Comparison of ENCODE assay signal across 8 mouse cellular contexts in the genomic region with DNA sequence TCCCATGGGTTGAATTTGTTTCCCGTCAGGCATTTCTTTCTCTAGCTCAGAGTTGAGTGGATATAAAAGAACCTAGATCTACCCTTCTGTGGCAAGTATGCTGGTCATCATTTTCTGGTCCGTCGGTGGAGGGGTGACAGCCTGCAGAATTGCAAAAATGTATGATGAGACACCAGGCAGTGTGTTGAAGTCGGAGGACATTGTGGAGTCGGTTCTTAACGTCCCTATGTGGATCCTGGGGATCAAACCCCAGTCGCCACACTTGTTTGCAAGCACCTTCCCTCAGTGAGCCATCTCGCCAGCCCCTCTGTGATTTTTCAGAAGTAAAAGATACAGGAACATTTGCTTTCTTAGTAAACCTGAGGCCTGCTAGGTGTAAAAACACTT. TPM values are rescaled to one million over a fixed set of nuclear protein-coding genes. Genes with fewer than 3 reads are reported as not detected.
A peak's percentile ranks its signal among the peaks of the same experiment; 100 is the strongest.
DNase-seq lines count a peak whose midpoint lies in the region; ATAC-seq and TF ChIP-seq lines count a peak whose summit lies in the region.

No protein-coding gene starts in this region.

- no peak for TF ChIP-seq CTCF in cerebellum, adult 2 months (IDR thresholded peaks at IDR 0.05; ENCODE audit: borderline replicate concordance, insufficient read depth, low read depth, low read length)
- no peak for TF ChIP-seq CTCF in testis, adult 2 months (IDR thresholded peaks at IDR 0.05; ENCODE audit: control insufficient read depth, insufficient read depth, insufficient replicate concordance, low read depth, low read length)

- H3K27me3 ChIP-seq in cerebellum, adult 2 months (ENCODE audit: control insufficient read depth, insufficient read depth, low read length): no peaks in the 10 kb centered on the region
- H3K27me3 ChIP-seq in testis, adult 2 months (ENCODE audit: control insufficient read depth, insufficient read depth, low read length): no peaks in the 10 kb centered on the region
- no peaks in the 10 kb centered on the region for H3K27me3 ChIP-seq in liver, embryonic 11.5 days (replicated peaks; ENCODE audit: control insufficient read depth, insufficient read depth, low read length)

- DNase-seq in cerebellum, adult 2 months: peak in 1 of 2 experiments; percentile 26
- no peak for DNase-seq in cerebellum, adult 11 months
- no peak for DNase-seq in testis, postnatal 14 days (ENCODE audit: low spot score)
- DNase-seq in liver, embryonic 11.5 days (ENCODE audit: low spot score): peak; percentile 47
- peak; percentile 23 for DNase-seq in thymus, postnatal 14 days
- DNase-seq in left cerebral cortex, adult 18-20 months (ENCODE audit: low spot score in 2 of 2): no peak
- no peak for DNase-seq in left cerebral cortex, postnatal 4 days

- peaks cover 14% of the 10 kb centered on the region for H3K4me1 ChIP-seq in cerebellum, adult 2 months (ENCODE audit: control insufficient read depth, insufficient read depth, low read length)
- H3K4me1 ChIP-seq in testis, adult 2 months (ENCODE audit: control insufficient read depth, insufficient read depth, low read length): peaks cover 22% of the 10 kb centered on the region
- peaks cover 23% of the 10 kb centered on the region for H3K4me1 ChIP-seq in liver, embryonic 11.5 days (replicated peaks; ENCODE audit: control insufficient read depth, insufficient read depth, low read length)

- H3K4me3 ChIP-seq in cerebellum, adult 2 months (replicated peaks; ENCODE audit: insufficient read depth, low read depth, low read length): peak overlapping the region; percentile 62
- H3K4me3 ChIP-seq in testis, adult 2 months (ENCODE audit: control insufficient read depth, low read depth, low read length): peak overlapping the region; percentile 88; the same call in 1 of the 2 replicates
- peak overlapping the region; percentile 81 for H3K4me3 ChIP-seq in liver, embryonic 11.5 days (ENCODE audit: low read depth, low read length)

- WGBS in cerebellum, adult 2 months: 18% methylated on average over 8 of the region's 8 CpGs
- 14% methylated on average over 8 of the region's 8 CpGs for WGBS in liver, embryonic 11.5 days

- H3K9ac ChIP-seq in liver, embryonic 11.5 days (ENCODE audit: low read depth, low read length): peak overlapping the region; percentile 87

- no peak for ATAC-seq in liver, embryonic 11.5 days (replicated peaks; ENCODE audit: low FRiP score)

- peak overlapping the region; percentile 66; the same call in 1 of the 2 replicates for H3K27ac ChIP-seq in cerebellum, adult 2 months (ENCODE audit: insufficient read depth, low read length)
- no peak overlapping the region for H3K27ac ChIP-seq in testis, adult 2 months (ENCODE audit: control insufficient read depth, insufficient read depth, low read depth, low read length)
- H3K27ac ChIP-seq in liver, embryonic 11.5 days (ENCODE audit: low read depth, low read length): peak overlapping the region; percentile 95; the same call in 1 of the 2 replicates

- no peak for TF ChIP-seq POLR2A in cerebellum, adult 2 months (IDR thresholded peaks at IDR 0.05; ENCODE audit: borderline replicate concordance, insufficient read depth, low read length)
- no peak for TF ChIP-seq POLR2A in testis, adult 2 months (IDR thresholded peaks at IDR 0.05; ENCODE audit: control insufficient read depth, low read depth, low read length)

- H3K4me2 ChIP-seq in liver, embryonic 11.5 days: peak overlapping the region; percentile 86

- intact Hi-C loops in left cerebral cortex, postnatal 4 days (cut with DNase I): no loop called here

- H3K36me3 ChIP-seq in testis, adult 2 months (ENCODE audit: control insufficient read depth, insufficient read depth, low read length): no peaks in the 10 kb centered on the region
- H3K36me3 ChIP-seq in liver, embryonic 11.5 days (ENCODE audit: control insufficient read depth, insufficient read depth, low read length): peaks cover 14% of the 10 kb centered on the region

- no peaks in the 10 kb centered on the region for H3K9me3 ChIP-seq in liver, embryonic 11.5 days (ENCODE audit: control insufficient read depth, low read length)

RNA-seq across cellular contexts. Expression of a gene that starts 5.5 kb away (rescaled TPM):
- 0.90 and 1.0 TPM in 2 replicates for polyA plus RNA-seq in cerebellum, adult 2 months (2012; rRNA removed)
- 261 and 281 TPM in 2 replicates for polyA plus RNA-seq in testis, adult 2 months (2012; rRNA removed)
- polyA plus RNA-seq in liver, embryonic 11.5 days (2014; fragmentation: Nextera tagmentation; extraction: Ambion mirVana): 0.45 and 0.75 TPM in 2 replicates
- total RNA-seq in left cerebral cortex, adult 18-20 months (2021): 1 to 10 TPM in 1 of 2 experiments, under 1 TPM in 1; 0.84 to 1.3 TPM
- total RNA-seq in left cerebral cortex, postnatal 4 days (2021): 1 to 10 TPM; 3.0 to 4.5 TPM

RNA-seq across cellular contexts. Expression of a gene that starts 27.2 kb away (rescaled TPM):
- polyA plus RNA-seq in cerebellum, adult 2 months (2012; rRNA removed): 48.6 and 50.9 TPM in 2 replicates
- 13.2 and 13.6 TPM in 2 replicates for polyA plus RNA-seq in testis, adult 2 months (2012; rRNA removed)
- polyA plus RNA-seq in liver, embryonic 11.5 days (2014; fragmentation: Nextera tagmentation; extraction: Ambion mirVana): 129 and 145 TPM in 2 replicates
- 10 to 100 TPM; 50.2 to 53.9 TPM for total RNA-seq in left cerebral cortex, adult 18-20 months (2021)
- 10 to 100 TPM; 90.2 to 94.2 TPM for total RNA-seq in left cerebral cortex, postnatal 4 days (2021)

Comparison
In these comparisons a context has a peak if more than half of its experiments do, and no peak if none do; other contexts are left out.
1. DNase-seq: peak in liver, embryonic 11.5 days (single experiment) and thymus, postnatal 14 days (single experiment); none in cerebellum, adult 11 months (single experiment), testis, postnatal 14 days (single experiment), left cerebral cortex, adult 18-20 months (0 of 2) and left cerebral cortex, postnatal 4 days (single experiment).
2. RNA of a gene that starts 5.5 kb away (polyA plus RNA-seq): 261 to 281 TPM in testis, adult 2 months; 0.90 to 1.0 TPM in cerebellum, adult 2 months and 0.45 to 0.75 TPM in liver, embryonic 11.5 days; every median in the first group is over 100 times any median in the second.
3. Peak in every context shown above with its lines, with median percentiles within 50 percentile points of each other: H3K4me3 ChIP-seq.